Mouse (Mus musculus): ENCODE measurements around the gene Rhob. TPM values are rescaled to one million over a fixed set of nuclear protein-coding genes. Genes with fewer than 3 reads are reported as not detected.
"Not testable (repeated sequence)": the region's sequence is repeated elsewhere in the genome, so short reads cannot be mapped to it uniquely, and the experiment has no call there.

The Rhob gene
- polyA plus RNA-seq, 1 experiment from 2014 or later: 18.4 TPM

DNA sequence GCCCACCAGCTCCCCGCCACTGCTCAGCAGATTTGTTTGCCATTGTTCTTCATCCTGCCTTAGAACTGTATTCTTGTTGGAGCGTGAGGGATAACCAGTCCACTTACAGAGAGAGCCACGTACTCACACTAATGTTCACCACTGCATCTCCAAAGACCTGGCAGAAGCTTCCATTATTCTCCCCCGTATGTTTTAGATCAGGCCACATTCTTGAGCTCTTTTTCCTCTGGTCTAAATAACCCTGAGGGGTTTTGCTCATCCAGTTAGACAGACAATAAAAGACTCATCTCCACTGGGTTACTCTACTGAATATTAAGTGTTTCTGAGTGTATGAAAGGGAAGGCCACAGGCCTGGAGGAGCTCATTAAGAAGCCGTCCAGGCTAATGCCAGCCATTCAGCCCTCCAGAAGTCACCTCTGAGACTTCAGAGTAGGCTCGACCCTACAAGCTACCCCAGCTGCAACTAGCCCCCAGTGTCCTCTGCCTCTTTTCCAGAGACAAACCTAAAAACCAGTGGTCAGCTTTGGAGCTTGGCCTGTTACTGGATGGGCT is 24.9 kb downstream of the Rhob start:
- no peak for DNase-seq (ENCODE audit: low spot score)

DNA sequence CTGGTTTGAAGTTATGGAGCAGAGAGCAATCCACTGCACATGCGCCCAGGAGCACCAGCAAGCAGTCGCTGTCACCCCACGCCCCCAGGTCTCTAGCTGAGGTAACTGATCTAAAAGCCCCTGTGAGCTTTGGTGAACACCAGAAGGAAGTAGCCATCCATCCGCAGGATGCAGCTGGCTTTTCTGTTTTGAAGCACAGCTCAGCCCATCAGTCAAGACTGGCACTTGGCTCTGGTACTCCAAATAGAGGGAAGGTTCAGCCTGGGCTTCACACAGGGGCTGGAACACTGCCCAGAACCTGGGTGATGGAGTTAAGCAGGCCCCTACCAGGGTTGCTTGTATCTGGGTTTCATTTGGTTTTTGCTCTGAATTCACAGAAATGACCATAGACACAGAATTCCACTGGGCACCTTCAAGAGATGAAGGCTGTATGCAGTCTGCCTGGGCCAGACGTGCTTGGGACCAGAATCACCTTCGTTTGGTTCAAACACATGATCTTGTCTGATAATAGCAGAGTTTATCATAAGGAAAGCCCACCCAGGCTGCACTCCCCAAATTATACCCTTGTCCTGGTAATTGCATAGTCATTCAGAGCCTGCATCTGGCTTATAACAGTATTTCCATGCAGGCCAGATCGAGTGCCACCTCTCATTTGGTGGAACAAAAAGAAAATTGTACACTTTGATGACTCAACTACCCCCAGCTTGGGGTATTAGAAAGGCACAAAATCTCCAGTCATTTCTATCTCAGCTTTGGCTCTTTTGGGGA is 27.0 kb downstream of the Rhob start:
- DNase-seq (ENCODE audit: low spot score): peak; percentile 8

DNA sequence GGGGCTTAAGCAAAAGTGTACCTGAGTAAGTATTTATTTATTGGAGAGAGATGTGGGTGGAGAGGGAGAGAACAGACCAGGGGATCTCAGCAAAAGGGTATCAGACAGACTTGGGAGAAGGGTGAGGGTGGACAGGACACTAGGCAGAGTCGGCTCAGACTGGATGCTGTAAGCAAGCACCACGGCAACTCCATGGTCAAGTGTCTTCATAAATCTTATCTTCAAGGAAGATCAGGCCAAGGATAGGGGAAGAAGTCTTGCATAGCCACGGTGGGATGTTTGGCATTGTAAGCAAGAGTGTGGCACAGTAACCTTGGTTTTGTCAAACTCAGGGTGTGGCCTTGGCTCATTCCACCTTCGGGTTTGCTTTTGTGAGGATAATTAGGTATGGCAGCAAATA is 27.8 kb downstream of the Rhob start:
- no peak for DNase-seq (ENCODE audit: low spot score)

GRCm38 (mm10) chr12:8470962-8471361 is 28.8 kb downstream of the Rhob start:
- DNase-seq (ENCODE audit: low spot score): no peak

DNA sequence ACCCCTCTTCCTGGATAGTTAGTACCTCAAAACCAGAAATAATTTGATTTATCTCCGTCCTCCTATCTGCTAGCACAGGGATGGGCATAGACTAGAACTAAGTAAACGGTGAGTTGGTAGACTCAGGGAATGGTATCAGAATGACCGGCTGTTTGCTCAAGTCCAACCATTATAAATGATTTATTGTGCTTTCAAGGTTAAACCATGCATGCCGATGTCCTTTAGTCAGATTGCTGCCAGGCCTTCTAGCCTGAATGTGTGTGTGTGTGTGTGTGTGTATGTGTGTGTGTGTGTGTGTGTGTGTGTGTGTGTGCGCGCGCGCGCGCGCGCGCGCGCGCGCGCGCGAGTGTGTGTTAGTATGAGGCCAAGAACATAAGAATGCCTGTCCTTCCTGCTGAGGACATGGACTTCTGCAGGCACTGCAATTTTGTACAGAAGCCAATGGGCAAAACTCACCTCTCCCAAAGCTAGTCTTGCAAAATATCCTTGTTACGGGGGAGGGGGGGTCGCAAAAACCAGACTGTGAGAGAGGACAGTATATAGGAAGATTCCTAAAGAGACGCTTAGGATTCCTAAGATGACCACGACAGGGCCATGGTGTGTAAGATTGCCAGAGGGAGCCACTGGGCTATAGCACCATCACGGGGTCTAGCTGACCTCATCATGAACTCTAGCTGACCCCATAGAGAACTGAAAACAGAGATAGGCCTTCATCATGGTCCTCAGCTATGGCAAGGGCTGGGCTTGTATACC is 29.9 kb downstream of the Rhob start:
- DNase-seq (ENCODE audit: low spot score): no peak

DNA sequence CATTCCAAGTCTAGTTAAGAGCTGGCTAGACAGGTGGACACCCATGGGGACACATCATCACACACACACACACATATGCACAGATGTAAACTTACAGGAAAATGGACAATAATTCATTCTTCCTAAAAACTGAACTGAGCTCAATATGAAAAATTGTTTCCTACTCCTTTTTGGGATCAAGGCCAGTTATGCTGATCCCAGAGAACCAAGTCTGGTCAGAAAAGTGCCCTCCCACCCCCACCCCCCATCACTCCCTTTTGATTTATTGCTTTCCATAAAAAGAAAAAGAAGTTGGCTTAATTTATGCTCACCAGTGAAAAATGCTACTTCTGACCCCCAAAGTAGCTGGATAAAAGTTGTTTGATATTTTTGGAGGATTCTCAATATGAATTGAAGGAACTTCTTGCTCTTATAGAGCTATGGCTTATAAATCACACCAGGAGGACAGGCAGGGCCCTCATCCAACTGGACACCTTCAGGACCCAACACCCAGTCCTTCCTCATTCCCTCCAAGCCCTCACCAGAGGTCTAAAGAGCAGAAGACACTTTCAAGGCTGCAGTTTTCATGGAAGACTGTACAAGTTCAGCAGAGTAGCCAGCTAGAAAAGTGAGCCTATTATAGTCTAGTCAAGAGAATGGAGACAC is 31.5 kb downstream of the Rhob start:
- DNase-seq (ENCODE audit: low spot score): no peak

- no peak for DNase-seq (ENCODE audit: low spot score)
These were observed 32.5 kb downstream of the Rhob start for GRCm38 (mm10) chr12:8467029-8467924.

DNA sequence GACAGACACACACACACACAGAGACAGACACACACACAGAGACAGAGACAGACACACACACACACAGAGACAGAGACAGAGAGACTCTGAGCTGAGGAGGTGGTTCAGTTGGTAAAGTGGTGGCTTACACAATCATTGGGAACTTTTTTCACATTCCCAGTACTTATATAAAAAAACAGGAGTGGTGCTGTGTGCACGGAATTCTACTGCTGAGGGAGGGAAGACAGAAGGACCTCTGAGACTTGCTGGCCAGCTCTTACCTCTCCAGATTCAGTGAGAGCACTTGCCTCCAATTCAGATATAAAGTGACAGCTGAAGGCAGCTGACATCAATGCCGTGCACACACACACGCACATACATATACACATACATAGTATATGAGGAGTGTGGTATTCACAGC is 34.1 kb downstream of the Rhob start:
- DNase-seq (ENCODE audit: low spot score): no peak

DNA sequence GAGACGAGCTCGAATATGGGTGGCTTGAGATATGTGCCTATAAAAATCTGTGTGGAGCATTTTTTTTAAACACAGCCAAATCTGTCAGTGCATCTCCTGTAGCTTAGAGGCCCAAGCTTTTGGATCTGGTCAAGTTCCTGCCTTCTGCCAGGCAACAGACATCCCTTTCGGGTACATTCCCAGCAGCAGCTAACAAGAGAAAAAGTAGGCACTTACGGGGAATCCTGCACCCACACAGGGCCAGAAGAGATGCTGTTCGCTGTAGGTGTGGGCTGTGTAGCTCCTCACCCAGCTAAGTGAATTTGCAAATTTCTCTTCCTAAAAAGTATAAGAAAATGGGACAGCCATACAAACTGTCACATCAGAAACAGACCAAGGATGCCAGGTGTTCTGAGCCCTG is 34.8 kb downstream of the Rhob start:
- no peak for DNase-seq (ENCODE audit: low spot score)

DNA sequence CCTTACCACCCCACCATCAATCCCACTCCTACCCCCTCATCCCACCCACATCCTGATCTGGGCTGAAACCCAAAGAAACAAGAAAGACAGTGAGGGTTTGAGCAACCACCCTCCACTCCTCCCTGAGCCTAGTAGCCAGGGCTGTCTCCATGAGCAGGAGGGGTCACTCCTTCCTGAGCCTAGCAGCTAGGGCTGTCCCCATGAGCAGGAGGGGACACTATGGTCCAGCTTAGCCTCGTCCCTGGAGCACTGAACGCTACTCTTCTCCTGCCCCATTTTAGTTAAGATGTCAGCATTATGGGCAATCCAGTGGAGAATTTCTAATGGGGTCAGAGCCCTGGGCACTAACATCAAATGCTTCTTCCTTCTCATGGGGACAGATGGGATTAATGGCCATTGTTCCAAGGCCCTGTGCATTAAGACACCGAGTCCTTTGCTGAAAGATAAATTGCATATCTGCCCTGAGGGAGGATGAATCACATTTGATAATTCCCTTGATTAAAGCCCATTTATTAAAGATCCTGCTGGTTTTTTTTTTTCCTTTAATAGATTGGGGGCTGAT is 36.1 kb downstream of the Rhob start:
- DNase-seq (ENCODE audit: low spot score): no peak

GRCm38 (mm10) chr12:8462533-8462932 is 37.3 kb downstream of the Rhob start:
- no peak for DNase-seq (ENCODE audit: low spot score)

DNA sequence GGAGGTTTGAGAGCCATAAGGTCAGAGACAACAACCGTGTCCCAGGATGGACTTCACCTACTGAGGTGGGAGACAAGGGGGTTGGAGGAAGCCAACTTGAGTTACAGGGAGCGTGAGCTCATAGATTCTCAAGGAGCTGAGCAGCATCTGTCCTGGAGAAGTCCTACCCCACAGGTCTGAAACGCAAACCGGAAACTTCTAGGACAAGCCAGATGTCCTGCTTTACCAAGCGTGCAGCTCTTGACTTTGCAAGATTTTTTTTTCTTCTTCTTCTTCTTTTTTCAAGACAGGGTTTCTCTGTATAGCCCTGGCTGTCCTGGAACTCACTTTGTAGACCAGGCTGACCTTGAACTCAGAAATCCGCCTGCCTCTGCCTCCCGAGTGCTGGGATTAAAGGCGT is 38.2 kb downstream of the Rhob start:
- DNase-seq (ENCODE audit: low spot score): not testable (repeated sequence)

DNA sequence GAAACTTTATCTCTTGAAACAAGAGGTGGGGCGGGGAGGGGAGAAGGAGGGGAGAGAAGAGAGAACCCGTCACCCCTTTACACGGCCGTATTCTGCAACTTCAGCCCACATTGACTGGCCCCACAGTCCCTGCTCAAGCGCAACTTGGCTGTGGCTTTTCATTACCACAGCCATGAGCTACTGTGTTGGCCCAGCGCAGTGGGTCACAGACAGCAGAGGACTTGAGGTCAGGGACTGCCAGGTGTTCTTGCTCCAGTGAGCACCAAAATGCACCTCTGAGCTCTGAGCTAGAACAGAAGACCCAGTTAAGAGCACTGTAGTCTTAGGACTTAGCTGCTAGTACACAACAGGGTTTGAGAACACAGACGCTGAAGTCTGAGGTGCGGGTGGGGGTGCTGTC is 41.4 kb downstream of the Rhob start:
- no peak for DNase-seq (ENCODE audit: low spot score)

DNA sequence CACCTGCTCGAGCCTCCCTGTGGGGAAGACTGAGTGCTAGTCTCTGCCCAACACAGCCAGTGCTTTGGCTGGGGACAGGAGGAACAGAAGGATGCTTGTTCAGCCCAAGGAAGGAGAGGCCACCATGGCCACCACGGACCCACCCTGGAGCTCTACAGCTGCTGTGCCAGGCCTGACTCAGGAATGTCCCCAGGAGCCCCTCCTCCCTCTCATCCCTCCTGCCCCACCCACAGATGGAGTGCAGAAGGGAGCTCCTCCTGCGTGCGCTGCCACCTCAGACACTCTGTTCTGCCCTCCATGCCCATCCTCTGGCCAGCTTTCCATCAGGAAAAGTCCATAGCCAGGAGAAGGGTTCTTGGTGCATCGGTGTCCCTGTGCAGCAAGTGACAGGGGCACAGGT is 42.8 kb downstream of the Rhob start:
- DNase-seq (ENCODE audit: low spot score): no peak

DNA sequence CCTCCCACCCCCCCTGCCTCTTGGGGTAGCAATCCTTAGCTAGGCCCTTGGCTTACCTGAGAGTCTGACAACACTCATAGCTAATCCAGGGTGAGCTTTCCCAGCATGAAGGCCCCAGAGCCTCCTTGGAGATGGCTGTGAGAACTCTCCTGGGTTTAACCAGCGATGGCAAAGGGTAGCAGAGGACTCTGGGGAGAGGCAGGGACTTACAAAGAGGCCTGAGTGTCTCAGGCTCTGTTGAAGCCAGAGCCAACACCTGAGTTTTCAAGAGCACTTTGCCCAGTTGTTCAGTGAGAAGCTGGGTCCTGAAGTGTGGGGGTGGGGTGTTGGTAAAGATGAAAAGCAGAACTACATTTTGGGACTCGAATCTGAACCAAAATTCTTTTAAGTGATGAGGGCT is 44.8 kb downstream of the Rhob start:
- DNase-seq (ENCODE audit: low spot score): no peak

- no peak for DNase-seq (ENCODE audit: low spot score)
These were observed 45.3 kb downstream of the Rhob start for GRCm38 (mm10) chr12:8454487-8454886.

DNA sequence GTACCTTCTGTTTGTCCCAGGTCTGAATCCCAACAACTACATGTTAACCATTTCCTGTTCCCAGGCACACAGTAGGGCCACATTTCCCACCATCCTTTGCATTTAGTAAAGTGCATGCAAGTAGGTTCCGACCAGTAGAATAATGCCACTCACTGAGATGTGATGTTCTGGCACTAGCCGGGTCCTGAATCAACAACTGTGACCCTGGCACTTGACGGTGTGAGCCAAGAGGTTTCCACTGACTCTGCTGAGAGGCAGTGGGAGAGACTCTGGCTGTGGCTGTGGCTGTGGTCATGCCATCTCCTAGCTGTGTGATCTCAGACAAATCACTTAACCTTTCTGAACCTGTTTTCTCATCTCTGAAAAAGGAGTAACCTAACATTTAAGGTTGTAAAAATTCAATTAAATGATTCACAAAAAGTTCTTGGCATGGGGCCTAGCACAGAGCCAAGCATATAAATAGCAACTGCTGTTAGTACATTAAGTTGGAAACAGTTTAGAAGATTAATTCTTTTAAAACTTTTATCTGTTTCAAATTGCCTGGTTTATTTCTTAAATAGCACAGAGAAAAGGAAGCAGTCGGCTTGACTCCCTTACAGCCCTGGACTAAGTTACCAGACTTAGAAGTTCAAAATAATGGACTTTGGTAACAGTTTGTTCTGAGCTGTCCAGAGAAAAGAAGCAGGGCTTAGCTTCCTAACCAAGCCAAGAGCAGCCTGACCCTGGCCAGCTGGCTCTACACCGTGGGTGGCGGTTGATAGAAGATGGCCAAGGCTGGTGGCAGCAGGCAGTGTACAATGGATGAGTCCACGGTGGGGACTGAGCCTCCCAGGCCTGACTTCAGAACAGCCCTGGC is 46.8 kb downstream of the Rhob start:
- no peak for DNase-seq (ENCODE audit: low spot score)

DNA sequence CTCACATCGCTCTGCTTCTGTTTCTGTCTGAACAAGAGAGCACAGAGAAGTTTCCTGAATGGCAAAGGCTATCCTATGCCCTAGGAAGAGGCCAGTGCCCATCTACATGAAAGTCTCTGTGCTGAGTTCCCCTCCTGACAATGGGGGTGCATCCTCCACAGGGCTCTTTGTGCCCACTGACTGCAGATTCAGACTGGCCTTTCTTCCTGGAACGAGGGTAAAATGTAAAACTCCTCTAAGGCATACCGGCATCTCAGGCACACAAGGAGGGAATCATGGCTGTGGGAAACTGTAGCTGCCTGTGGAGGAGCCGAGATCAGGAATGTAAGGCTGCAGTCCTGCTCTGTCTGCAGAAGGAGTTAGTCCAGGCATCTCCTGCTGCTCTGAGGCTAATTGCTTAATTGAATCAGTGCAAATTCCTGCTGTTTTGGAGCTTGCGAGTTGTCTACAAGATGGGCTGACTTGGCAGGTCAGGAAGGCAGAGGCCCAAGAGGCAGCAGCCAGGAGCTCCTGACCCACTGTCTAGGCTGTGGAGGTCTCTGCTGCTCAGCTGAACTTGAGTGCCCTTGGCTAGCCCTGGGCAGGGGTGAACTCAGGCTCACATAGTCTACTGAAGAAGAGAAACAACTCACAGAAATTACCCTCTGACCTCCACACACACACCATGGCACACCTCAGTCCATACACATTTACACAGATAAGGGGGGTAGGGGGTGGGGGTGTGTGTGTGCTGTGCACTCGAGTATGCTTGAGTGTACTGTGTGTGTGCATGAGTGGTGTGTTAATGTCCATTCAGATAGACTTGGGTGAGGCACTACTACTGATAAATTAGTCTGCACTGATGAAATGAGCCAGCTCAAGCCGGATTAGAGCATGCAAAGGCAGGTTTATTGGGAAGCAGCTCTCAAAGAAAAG is 48.0 kb downstream of the Rhob start:
- no peak for DNase-seq (ENCODE audit: low spot score)

DNA sequence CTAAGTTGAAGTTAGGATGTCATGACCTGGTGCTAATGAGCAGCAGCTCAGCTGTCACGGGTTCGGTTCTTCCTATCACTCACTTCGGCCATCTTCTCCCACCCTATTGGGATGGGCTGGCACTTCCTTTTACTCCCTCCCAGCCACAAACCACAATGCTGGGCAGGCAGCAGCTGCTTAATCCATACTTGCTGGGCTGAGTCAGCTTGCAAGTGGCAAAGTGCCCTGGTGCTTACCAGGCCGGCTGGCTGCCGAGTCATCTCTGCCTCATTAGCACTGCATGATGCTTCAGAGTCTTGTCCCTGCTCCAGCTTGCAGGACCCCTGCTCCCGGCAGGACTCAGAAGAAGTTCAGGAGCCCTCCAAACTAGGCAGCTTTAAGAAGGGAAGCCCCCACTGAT is 49.2 kb downstream of the Rhob start:
- DNase-seq (ENCODE audit: low spot score): no peak
